Mouse (Mus musculus) limb, embryonic 15.5 days (tissue): ENCODE results near the gene Sbno2. TPM values are rescaled to one million over a fixed set of nuclear protein-coding genes. Genes with fewer than 3 reads are reported as not detected.
"Not testable (repeated sequence)": the region's sequence is repeated elsewhere in the genome, so short reads cannot be mapped to it uniquely, and the experiment has no call there.

Experiments
- ATAC-seq: fragments of 200-750 bp; cut with Nextera tagmentation; 2 replicates; pipeline ENCODE4 v1.8.0; 2017; ENCODE audit warnings: low read depth, moderate TSS enrichment; ENCODE audit not compliant: insufficient number of reproducible peaks, low FRiP score, low TSS enrichment
- H3K27ac ChIP-seq: fragments of 300-500 bp; sonication (generic); 2 replicates; pipeline ENCODE4 v1.5.1; 2015; ENCODE audit warnings: moderate library complexity, mild to moderate bottlenecking, inconsistent platforms
- H3K27me3 ChIP-seq: fragments of 300-500 bp; sonication (generic); 2 replicates; pipeline ENCODE4 v1.6.1; 2015; ENCODE audit warnings: inconsistent platforms
- H3K36me3 ChIP-seq: fragments of 300-500 bp; sonication (generic); 2 replicates; pipeline ENCODE4 v1.6.1; 2015; ENCODE audit warnings: inconsistent platforms
- H3K4me1 ChIP-seq: fragments of 300-500 bp; sonication (generic); 2 replicates; pipeline ENCODE4 v1.6.1; 2015; ENCODE audit warnings: inconsistent platforms
- H3K4me2 ChIP-seq: fragments of 300-500 bp; sonication (generic); 2 replicates; pipeline ENCODE4 v1.6.1; 2015; ENCODE audit warnings: mild to moderate bottlenecking, inconsistent platforms
- H3K4me3 ChIP-seq: fragments of 300-500 bp; sonication (generic); 2 replicates; pipeline ENCODE4 v1.5.1; 2015; ENCODE audit warnings: mild to moderate bottlenecking, inconsistent platforms
- H3K9ac ChIP-seq: fragments of 300-500 bp; sonication (generic); 2 replicates; pipeline ENCODE4 v1.6.1; 2015; ENCODE audit warnings: inconsistent platforms
- H3K9me3 ChIP-seq: fragments of 300-500 bp; sonication (generic); 2 replicates; pipeline ENCODE4 v1.6.1; 2016; ENCODE audit warnings: inconsistent platforms
- WGBS: fragments of 180-500 bp; shearing (Covaris S2); methylation state at CpG from one replicate; pipeline ENCODE4 v1.1.7; 2015; 5-methylcytosine and 5-hydroxymethylcytosine counted together
- polyA plus RNA-seq: library from polyadenylated mRNA; unstranded; fragments of >200 nt; fragmentation: Nextera tagmentation; extraction: Ambion mirVana; gene quantifications from 2 replicates; pipeline ENCODE4 v1.2.1, GENCODE M21; 2015

Sbno2 gene
- polyA plus RNA-seq, 1 experiment from 2014 or later: 19.8 TPM

DNA sequence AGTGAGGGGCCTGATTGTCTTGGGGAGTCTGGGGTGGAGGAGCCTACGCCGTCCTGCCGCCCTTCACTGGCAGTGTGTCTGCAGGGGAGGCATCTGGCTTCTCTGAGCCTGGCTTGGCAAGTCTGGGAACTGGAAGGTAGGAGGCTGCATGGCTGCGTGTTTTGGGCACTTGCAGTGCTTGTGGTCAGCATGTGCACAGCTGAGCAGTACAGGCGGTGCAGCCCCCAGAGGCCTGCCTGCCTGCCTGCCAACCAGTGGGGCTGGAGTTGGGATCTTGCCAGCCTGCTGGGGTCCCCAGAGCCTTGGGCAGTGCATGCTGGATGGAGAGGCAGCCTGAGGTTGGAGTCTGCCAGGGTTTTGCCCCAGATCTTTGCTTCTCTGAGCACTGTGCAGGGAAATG lies 42.3 kb downstream of the Sbno2 start:
- Histone ChIP-seq H3K9ac (no peak overlapping the region), H3K9me3 (no peaks in the 10 kb centered on the region), H3K36me3 (peaks cover 86% of the 10 kb centered on the region), H3K27me3 (no peaks in the 10 kb centered on the region), H3K4me3 (no peak overlapping the region), H3K4me1 (0 out of 2 replicates have a peak, but pooled peaks cover 3% of the 10 kb centered on the region), H3K4me2 (no peak overlapping the region), H3K27ac (no peak overlapping the region)
- WGBS: 84% methylated on average over 5 of the region's 5 CpGs
- ATAC-seq: no peak

DNA sequence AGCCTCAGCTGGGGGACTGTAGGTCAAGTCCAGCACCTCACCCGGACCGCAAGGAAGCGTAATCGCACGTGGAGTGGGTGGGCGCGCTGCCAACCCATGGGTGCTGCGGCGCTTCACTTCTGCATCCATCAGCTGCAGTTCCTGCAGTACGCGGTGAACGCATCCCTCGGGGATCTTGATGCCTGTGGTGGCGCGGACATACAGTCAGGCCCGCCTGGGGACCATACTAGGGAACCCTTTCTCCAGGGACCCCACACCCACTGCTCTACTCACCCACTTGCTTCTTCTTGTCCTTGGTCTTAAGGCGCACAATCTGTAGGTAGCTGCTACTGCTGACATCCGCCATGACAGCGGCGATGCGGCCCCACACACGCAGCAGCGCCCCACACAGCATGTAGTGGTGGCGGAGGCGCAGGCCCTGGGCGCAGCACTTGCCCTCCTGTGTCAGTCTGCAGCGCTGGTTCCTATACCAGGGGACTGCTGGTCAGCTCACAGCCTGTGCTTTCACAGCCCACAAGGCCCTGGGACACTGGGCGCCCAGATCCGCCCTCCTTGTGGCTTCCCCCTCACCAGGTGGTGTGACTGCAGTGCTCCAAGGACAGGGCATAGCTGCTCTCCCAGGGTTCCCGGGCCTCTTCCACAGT lies 47.6 kb downstream of the Sbno2 start:
- no peak for ATAC-seq
- Histone ChIP-seq H3K27me3 (no peaks in the 10 kb centered on the region), H3K4me3 (no peak overlapping the region), H3K27ac (no peak overlapping the region), H3K9ac (no peak overlapping the region), H3K9me3 (no peaks in the 10 kb centered on the region), H3K36me3 (peaks cover 71% of the 10 kb centered on the region), H3K4me1 (peaks cover 21% of the 10 kb centered on the region), H3K4me2 (no peak overlapping the region)
- WGBS: 81% methylated on average over 30 of the region's 30 CpGs

DNA sequence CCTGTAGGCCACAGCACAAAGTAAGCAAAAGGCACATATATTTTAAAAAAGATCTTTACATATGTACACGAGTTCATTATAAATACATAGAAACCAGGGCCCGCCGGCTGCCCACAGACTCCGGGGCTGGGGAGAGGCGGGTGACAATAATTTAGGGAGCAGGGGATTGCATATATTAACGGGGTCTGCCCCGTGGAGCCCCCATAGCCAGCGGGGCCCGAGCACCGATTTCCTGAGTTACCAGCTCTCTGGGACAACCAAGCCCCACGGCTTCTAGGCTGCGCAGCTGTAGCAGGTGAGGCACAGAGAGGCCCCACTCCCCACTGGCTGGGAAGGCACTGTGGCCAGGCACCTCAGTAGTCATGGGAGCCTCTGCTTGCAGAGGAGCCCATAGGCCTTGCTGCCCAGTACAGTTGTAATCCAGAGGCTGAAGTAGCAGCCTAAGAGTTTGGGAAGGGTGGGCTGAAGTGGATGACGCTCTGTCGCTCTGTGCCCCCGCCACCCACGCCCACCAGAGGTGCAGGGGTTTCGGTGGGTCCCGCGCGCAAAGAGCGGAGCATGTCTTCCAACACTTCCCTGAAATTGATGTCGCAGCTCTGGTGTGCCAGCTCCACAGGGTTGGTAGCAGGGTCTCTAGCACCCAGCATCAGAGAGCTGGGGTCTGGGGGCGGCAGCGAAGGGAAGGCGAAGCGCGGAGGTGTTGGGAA lies 48.2 kb downstream of the Sbno2 start:
- Histone ChIP-seq H3K36me3 (peaks cover 64% of the 10 kb centered on the region), H3K4me1 (peaks cover 25% of the 10 kb centered on the region), H3K4me2 (no peak overlapping the region), H3K4me3 (no peak overlapping the region), H3K9ac (no peak overlapping the region), H3K27me3 (no peaks in the 10 kb centered on the region), H3K27ac (no peak overlapping the region), H3K9me3 (no peaks in the 10 kb centered on the region)
- WGBS: 89% methylated on average over 27 of the region's 27 CpGs
- no peak for ATAC-seq

DNA sequence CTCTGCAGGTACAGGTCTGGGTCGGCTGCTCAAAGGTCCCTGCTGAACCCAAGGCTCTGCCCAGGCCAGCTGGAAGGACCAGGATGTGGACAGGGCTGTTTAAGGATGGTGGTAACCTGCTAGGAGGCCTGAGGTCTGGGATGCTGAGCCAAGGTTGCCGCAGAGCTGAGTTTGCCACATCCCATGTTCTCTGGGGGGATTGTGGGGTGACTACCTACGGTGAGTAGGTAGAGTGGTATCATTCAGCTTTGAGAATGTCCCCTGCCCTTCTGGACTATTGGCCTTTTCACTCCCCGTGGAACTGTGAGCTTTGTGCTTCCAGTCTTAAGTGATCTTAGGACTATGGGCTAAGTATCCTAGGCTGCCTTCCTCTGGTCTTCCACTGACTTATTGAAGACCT lies 48.9 kb downstream of the Sbno2 start:
- no peak for ATAC-seq
- Histone ChIP-seq H3K4me2 (no peak overlapping the region), H3K9me3 (no peaks in the 10 kb centered on the region), H3K4me3 (no peak overlapping the region), H3K9ac (no peak overlapping the region), H3K27me3 (no peaks in the 10 kb centered on the region), H3K36me3 (peaks cover 58% of the 10 kb centered on the region), H3K4me1 (peaks cover 28% of the 10 kb centered on the region), H3K27ac (no peak overlapping the region)
- WGBS: 92% methylated on average over 4 of the region's 4 CpGs

GRCm38 (mm10) chr10:80055891-80056290 lies 49.5 kb downstream of the Sbno2 start:
- Histone ChIP-seq H3K36me3 (peaks cover 52% of the 10 kb centered on the region), H3K4me1 (peaks cover 28% of the 10 kb centered on the region), H3K27ac (no peak overlapping the region), H3K9ac (no peak overlapping the region), H3K4me3 (no peak overlapping the region), H3K4me2 (no peak overlapping the region), H3K9me3 (no peaks in the 10 kb centered on the region), H3K27me3 (no peaks in the 10 kb centered on the region)
- WGBS: 76% methylated on average over 10 of the region's 10 CpGs
- ATAC-seq: no peak

GRCm38 (mm10) chr10:80055364-80055763 lies 50.0 kb downstream of the Sbno2 start:
- no peaks in the 10 kb centered on the region for H3K9me3 ChIP-seq
- H3K36me3 ChIP-seq: peaks cover 47% of the 10 kb centered on the region
- no peak overlapping the region for H3K27ac ChIP-seq
- whole genome bisulfite sequencing: 78% methylated on average over 5 of the region's 5 CpGs
- peak overlapping the region; percentile 73 for H3K4me2 ChIP-seq
- H3K4me1 ChIP-seq: peaks cover 28% of the 10 kb centered on the region
- H3K4me3 ChIP-seq: peak overlapping the region; percentile 89
- ATAC-seq: no peak
- H3K27me3 ChIP-seq: no peaks in the 10 kb centered on the region
- H3K9ac ChIP-seq: no peak overlapping the region

DNA sequence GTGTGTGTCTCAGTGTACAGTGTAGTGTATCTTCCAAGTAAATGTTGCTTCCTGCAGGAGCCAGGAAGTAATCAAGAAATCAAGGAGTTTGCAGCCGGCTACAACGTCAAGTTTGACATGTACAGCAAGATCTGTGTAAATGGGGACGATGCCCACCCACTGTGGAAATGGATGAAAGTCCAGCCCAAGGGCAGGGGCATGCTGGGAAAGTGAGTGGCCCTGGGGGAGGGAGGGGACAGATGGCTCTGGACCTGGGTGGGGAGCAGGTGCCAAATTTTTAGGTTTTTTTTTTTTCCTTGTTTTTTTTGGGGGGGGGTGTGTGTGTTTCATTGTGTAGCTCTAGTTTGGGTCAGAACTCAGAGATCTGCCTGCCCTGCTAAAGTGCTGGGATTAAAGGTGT lies 50.5 kb downstream of the Sbno2 start:
- peaks cover 28% of the 10 kb centered on the region for H3K4me1 ChIP-seq
- peak overlapping the region; percentile 73 for H3K4me2 ChIP-seq
- WGBS: 19% methylated on average over 3 of the region's 3 CpGs
- ATAC-seq, H3K9me3 ChIP-seq, H3K27me3 ChIP-seq: not testable (repeated sequence)
- peak overlapping the region; percentile 89 for H3K4me3 ChIP-seq
- peak overlapping the region; percentile 90; the same call in 1 of the 2 replicates for H3K9ac ChIP-seq
- peaks cover 42% of the 10 kb centered on the region for H3K36me3 ChIP-seq
- 0 out of 2 replicates have a peak overlapping the region, but pooled peaks have one; percentile 97 for H3K27ac ChIP-seq

DNA sequence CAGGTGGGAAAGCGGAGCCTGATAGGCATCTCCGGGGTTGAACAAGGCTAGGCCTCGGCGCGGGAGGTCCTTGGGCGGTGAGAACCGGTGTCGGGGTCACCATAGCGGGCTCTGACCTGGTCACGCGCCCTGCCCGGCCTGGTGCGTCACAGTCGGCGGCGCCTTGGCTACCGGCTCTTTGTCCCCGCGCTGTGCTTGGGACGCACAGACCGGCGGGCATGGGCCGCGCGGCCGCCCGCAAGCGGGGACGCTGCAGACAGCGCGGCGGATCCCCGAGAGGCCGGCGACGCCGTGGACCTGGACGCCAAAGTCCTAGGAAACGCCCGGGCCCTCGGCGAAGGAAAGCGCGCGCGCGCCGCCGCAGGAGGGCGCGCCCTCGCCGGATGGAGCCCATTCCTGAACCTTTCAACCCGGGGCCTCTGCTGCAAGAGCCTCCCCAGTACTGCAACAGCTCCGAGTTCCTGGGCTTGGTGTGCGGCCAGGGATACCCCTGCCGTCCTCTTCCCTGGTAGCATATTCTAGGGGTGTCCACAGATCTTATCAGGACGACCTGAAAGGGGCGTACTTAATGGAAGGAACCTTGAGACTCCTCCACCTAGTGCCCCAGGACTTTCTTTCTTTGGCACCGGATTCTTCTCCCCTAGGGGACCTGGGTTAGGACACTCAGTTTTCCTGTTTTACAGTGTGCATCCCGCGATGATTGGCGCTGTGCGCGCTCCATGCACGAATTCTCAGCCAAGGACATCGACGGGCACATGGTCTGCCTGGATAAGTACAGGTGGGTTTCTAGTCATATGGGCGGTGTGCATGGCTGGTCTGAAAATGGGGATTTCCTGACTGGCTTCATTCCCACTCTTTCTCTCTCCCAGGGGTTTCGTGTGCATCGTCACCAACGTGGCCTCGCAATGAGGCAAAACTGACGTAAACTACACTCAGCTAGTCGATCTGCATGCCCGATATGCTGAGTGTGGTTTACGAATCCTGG lies 51.2 kb downstream of the Sbno2 start:
- H3K27me3 ChIP-seq: no peaks in the 10 kb centered on the region
- under 1% methylated on average over 77 of the region's 77 CpGs for WGBS
- peak overlapping the region; percentile 97 for H3K27ac ChIP-seq
- peaks cover 34% of the 10 kb centered on the region for H3K36me3 ChIP-seq
- H3K9me3 ChIP-seq: no peaks in the 10 kb centered on the region
- H3K4me3 ChIP-seq: peak overlapping the region; percentile 89
- H3K4me2 ChIP-seq: peak overlapping the region; percentile 73
- peak; percentile 19 for ATAC-seq
- H3K9ac ChIP-seq: peak overlapping the region; percentile 90
- peaks cover 28% of the 10 kb centered on the region for H3K4me1 ChIP-seq

DNA sequence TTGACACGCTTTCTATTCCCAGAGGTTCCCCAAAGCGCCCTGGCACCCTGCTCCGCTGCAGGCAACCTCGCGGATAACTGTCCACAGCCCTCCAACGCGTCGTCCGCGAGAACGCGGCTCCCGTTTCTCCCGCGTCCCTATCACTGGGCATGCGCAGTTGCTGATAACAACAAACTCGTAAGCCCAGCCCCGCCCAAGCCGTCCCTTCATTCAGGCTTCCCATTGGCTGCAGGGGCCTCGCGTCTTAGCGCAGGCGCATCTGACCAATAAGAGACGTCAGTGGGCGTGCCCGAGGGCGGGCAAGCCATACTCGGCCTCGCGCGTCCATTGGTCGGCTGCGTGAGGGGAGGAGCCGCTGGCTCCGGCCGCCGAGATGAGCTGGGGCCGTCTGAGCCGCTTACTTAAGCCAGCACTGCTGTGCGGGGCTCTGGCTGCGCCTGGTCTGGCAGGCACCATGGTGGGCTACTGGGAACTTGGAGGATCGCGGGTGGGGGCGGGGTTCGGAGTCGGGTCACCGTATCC lies 52.1 kb downstream of the Sbno2 start:
- WGBS: under 1% methylated on average over 47 of the region's 47 CpGs
- H3K4me2 ChIP-seq: peak overlapping the region; percentile 73
- H3K4me1 ChIP-seq: peaks cover 31% of the 10 kb centered on the region

DNA sequence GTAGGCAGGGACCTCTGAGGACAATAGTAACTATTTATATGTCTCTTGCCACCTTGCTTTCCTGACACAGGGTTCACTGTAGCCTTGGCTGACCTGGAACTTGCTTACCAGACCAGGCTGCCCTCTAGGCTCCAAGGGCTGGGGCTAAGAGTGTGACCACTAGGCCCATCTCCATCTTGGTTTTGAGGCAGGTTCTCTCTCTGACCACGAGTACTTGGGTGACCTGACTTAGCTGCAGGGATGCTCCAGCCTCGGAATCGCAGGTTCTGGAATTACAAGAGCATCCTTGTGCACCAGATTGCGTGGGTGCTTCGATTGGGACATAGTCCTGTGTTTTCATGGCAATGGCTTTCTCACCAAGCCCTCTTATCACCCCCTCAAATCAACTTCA lies 53.0 kb downstream of the Sbno2 start:
- Histone ChIP-seq H3K4me2 (no peak overlapping the region), H3K4me1 (peaks cover 35% of the 10 kb centered on the region)

More for the DNA sequence above, 52.1 kb downstream of the Sbno2 start:
- no peaks in the 10 kb centered on the region for H3K27me3 ChIP-seq
- peak overlapping the region; percentile 97 for H3K27ac ChIP-seq
- H3K9ac ChIP-seq: peak overlapping the region; percentile 90
- ATAC-seq: peak; percentile 95
- no peaks in the 10 kb centered on the region for H3K9me3 ChIP-seq
- peak overlapping the region; percentile 89 for H3K4me3 ChIP-seq
- H3K36me3 ChIP-seq: peaks cover 26% of the 10 kb centered on the region

GRCm38 (mm10) chr10:80051618-80052373 lies 53.6 kb downstream of the Sbno2 start:
- Histone ChIP-seq H3K4me1 (peaks cover 35% of the 10 kb centered on the region), H3K27ac (peak overlapping the region; percentile 17), H3K9me3 (no peaks in the 10 kb centered on the region), H3K4me2 (no peak overlapping the region), H3K4me3 (no peak overlapping the region), H3K9ac (no peak overlapping the region), H3K36me3 (peaks cover 11% of the 10 kb centered on the region), H3K27me3 (no peaks in the 10 kb centered on the region)
- 45% methylated on average over 13 of the region's 14 CpGs for WGBS
- no peak for ATAC-seq

More for the DNA sequence above, 53.0 kb downstream of the Sbno2 start:
- no peak for ATAC-seq
- Histone ChIP-seq H3K9me3 (no peaks in the 10 kb centered on the region), H3K36me3 (peaks cover 17% of the 10 kb centered on the region), H3K27ac (no peak overlapping the region), H3K27me3 (no peaks in the 10 kb centered on the region), H3K4me3 (no peak overlapping the region; the same call in 1 of the 2 replicates), H3K9ac (no peak overlapping the region)
- 83% methylated on average over 5 of the region's 5 CpGs for WGBS
